Mouse (Mus musculus) MEL (cell line): Measurements from ENCODE around the gene Fgfr2.

ENCODE experiments used
- ELF1 ChIP-seq: IDR thresholded peaks from 2 replicates; pipeline ENCODE4 v1.6.1; 2014; ENCODE audit warnings: low read depth, mild to moderate bottlenecking, inconsistent platforms, low read length, improper control_type of control experiment, moderate library complexity
- POLR2A ChIP-seq, 2 experiments: IDR thresholded peaks; 2 replicates each; pipeline ENCODE4 v1.6.1; 2011 to 2012; ENCODE audit warnings: low read length in 2 of 2, mild to moderate bottlenecking in 2 of 2, control low read depth in 1 of 2, improper control_type of control experiment in 1 of 2, low read depth in 1 of 2, moderate library complexity in 1 of 2; ENCODE audit not compliant: control insufficient read depth in 1 of 2, insufficient read depth in 1 of 2, poor library complexity in 1 of 2
- RAD21 ChIP-seq: IDR thresholded peaks from 2 replicates; pipeline ENCODE4 v1.6.1; 2011; ENCODE audit warnings: mild to moderate bottlenecking, low read depth, low read length, improper control_type of control experiment
- TCF12 ChIP-seq: IDR thresholded peaks from 2 replicates; pipeline ENCODE4 v1.6.1; 2014; ENCODE audit warnings: low read depth, mild to moderate bottlenecking, inconsistent platforms, low read length, improper control_type of control experiment, moderate library complexity

- TF ChIP-seq TCF12 (no peak), ELF1 (no peak), RAD21 (no peak), POLR2A (IDR thresholded peaks at IDR 0.05; ENCODE audit: control insufficient read depth in 1 of 2, insufficient read depth in 1 of 2, low read depth in 1 of 2, low read length in 2 of 2, poor library complexity in 1 of 2) (no peak)
Measured at GRCm38 (mm10) chr7:130954177-130954601, 2169.0 kb downstream of the Fgfr2 start.
